Mouse (Mus musculus) kidney, adult 18-20 months (tissue): ENCODE results near the gene Gcn1l1.

Source experiments
- DNase-seq: peaks from one replicate; pipeline ENCODE4 v3.0.0; 2021

Gcn1l1 gene

GRCm38 (mm10) chr5:115666366-115667065 is 101.5 kb downstream of the Gcn1l1 start:
- DNase-seq, result peak; percentile 34

GRCm38 (mm10) chr5:115667210-115667609 is 102.2 kb downstream of the Gcn1l1 start:
- peak; percentile 52 for DNase-seq

- DNase-seq, result no peak
These were observed 102.8 kb downstream of the Gcn1l1 start for GRCm38 (mm10) chr5:115667894-115668293.

- no peak for DNase-seq
These were observed 103.9 kb downstream of the Gcn1l1 start for GRCm38 (mm10) chr5:115668986-115669385.

- no peak for DNase-seq
These were observed 104.9 kb downstream of the Gcn1l1 start for GRCm38 (mm10) chr5:115669974-115670373.

GRCm38 (mm10) chr5:115670406-115670805 is 105.4 kb downstream of the Gcn1l1 start:
- DNase-seq, result no peak

- DNase-seq, result no peak
These were observed 106.8 kb downstream of the Gcn1l1 start for GRCm38 (mm10) chr5:115671846-115672245.
